Mouse (Mus musculus): ENCODE data around the gene Gatm. TPM values are rescaled to one million over a fixed set of nuclear protein-coding genes. Genes with fewer than 3 reads are reported as not detected.

The Gatm gene
- polyA plus RNA-seq, 1 experiment from 2014 or later, result 6.9 TPM

DNA sequence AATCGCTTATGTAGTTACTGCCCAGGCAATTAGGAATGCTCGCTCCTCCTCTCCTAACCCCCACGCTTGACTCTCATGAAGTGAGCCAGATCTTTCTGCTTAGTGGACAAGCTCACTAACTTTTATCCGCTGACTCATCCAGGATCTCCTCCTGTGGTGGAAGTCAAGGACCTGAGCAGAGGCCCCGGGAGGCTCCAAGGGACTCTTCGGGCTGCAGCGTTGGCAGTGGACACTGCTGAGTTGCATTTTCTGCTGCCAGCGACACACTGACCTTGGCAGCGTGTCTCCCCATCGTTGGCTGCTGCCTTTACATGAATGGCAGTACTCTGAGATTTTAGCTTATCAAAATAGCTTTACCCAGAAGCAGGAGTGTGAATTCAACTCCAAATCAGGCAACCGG lies 35.6 kb downstream of the Gatm start:
- Histone ChIP-seq H3K9me3 (ENCODE audit: low read depth, low read length) (no peaks in the 10 kb centered on the region), H3K4me1 (ENCODE audit: insufficient read depth) (peaks cover 6% of the 10 kb centered on the region; the same call in 1 of the 2 replicates), H3K4me3 (ENCODE audit: low read depth, low read length) (no peak overlapping the region), H3K36me3 (ENCODE audit: insufficient read depth) (no peaks in the 10 kb centered on the region), H3K27me3 (ENCODE audit: insufficient read depth, low read length) (no peaks in the 10 kb centered on the region), H3K9ac (no peak overlapping the region), H3K27ac (ENCODE audit: low read depth) (no peak overlapping the region), H3K4me2 (no peak overlapping the region)
- DNase-seq (peak; percentile 15), ATAC-seq (ENCODE audit: insufficient read depth) (0 out of 2 replicates have a peak, but pooled peaks have one; percentile 40)
- WGBS, result 55% methylated on average over 11 of the region's 11 CpGs
- TF ChIP-seq CTCF (IDR thresholded peaks at IDR 0.05; ENCODE audit: low read depth), result no peak

DNA sequence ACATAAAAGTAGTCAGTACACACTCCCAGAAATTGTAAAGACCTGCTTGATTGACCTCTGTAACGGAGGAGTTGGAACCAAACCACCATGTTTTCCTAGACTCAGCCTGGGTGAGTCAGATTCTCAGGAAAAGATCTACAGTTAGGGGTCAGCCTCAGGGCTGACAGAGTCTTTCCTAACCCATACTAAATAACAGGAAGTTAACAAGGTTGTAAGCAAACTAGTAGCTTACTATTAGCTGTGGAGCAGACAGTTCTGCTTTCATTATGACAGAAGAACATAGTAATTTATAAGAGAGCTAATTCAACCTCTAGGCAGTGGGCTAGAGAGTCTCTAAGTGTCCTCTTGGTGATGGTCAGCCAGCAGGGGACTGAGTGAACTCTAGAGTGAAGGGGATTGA lies 38.7 kb downstream of the Gatm start:
- Histone ChIP-seq H3K9me3 (ENCODE audit: low read depth, low read length) (no peaks in the 10 kb centered on the region), H3K4me1 (ENCODE audit: insufficient read depth) (peaks cover 6% of the 10 kb centered on the region; the same call in 1 of the 2 replicates), H3K9ac (no peak overlapping the region), H3K27ac (ENCODE audit: low read depth) (no peak overlapping the region), H3K27me3 (ENCODE audit: insufficient read depth, low read length) (no peaks in the 10 kb centered on the region), H3K4me3 (ENCODE audit: low read depth, low read length) (no peak overlapping the region), H3K36me3 (ENCODE audit: insufficient read depth) (no peaks in the 10 kb centered on the region), H3K4me2 (no peak overlapping the region)
- DNase-seq (no peak), ATAC-seq (ENCODE audit: insufficient read depth) (no peak)
- no peak for TF ChIP-seq CTCF (IDR thresholded peaks at IDR 0.05; ENCODE audit: low read depth)
- whole genome bisulfite sequencing, result 66% methylated on average over 1 of the region's 1 CpGs

DNA sequence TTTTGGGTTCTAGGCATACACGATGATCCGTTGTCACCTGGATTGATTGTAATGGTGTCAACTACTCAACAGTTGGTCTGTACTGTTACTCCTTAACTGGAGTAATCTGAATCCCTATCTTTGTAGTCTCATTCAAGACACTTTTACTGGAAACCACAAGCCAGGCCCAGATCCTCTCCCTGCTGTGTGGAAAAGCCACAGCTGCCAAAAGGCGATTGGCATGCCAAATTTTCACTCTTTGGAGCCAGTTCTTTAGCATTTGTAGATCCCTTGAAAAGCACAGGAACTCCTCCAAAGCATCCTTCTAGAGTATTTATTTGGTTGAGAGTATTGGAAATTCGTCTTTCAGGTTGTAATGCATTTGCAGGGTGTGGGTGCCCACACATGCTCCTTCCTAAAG lies 39.8 kb downstream of the Gatm start:
- Histone ChIP-seq H3K4me1 (ENCODE audit: insufficient read depth) (0 out of 2 replicates have a peak, but pooled peaks cover 1% of the 10 kb centered on the region), H3K9me3 (ENCODE audit: low read depth, low read length) (no peaks in the 10 kb centered on the region), H3K4me2 (no peak overlapping the region), H3K27ac (ENCODE audit: low read depth) (no peak overlapping the region), H3K36me3 (ENCODE audit: insufficient read depth) (no peaks in the 10 kb centered on the region), H3K27me3 (ENCODE audit: insufficient read depth, low read length) (no peaks in the 10 kb centered on the region), H3K9ac (no peak overlapping the region), H3K4me3 (ENCODE audit: low read depth, low read length) (no peak overlapping the region)
- DNase-seq (no peak), ATAC-seq (ENCODE audit: insufficient read depth) (no peak)
- TF ChIP-seq CTCF (IDR thresholded peaks at IDR 0.05; ENCODE audit: low read depth), result no peak
- WGBS, result 73% methylated on average over 4 of the region's 4 CpGs

DNA sequence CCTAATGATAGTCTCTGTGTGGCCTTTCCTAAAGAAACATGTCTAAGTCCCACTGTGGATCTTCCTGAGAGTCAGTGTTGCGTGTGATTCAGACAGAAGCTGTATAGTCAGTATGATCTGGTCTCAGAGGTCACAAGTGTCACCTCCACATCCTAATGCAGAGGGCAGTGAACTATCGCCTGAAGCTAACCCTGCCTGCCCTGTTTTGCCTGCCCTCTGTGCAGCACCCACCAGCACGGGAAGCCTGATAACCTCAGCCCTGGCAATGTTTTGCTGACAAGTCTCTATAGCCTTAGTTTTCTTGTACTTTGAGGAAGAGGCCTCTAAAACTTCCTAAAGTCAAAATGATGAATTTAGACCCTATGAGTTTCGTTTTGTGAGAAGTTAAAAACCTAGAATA lies 40.7 kb downstream of the Gatm start:
- WGBS, result 54% methylated on average over 4 of the region's 4 CpGs
- no peak overlapping the region for H3K9ac ChIP-seq
- H3K36me3 ChIP-seq (ENCODE audit: insufficient read depth), result no peaks in the 10 kb centered on the region
- no peak overlapping the region for H3K27ac ChIP-seq (ENCODE audit: low read depth)
- no peaks in the 10 kb centered on the region for H3K27me3 ChIP-seq (ENCODE audit: insufficient read depth, low read length)
- DNase-seq (no peak), ATAC-seq (ENCODE audit: insufficient read depth) (no peak)
- no peak overlapping the region for H3K4me3 ChIP-seq (ENCODE audit: low read depth, low read length)
- H3K4me2 ChIP-seq, result no peak overlapping the region
- no peaks in the 10 kb centered on the region for H3K9me3 ChIP-seq (ENCODE audit: low read depth, low read length)
- no peak for TF ChIP-seq CTCF (IDR thresholded peaks at IDR 0.05; ENCODE audit: low read depth)
- H3K4me1 ChIP-seq (ENCODE audit: insufficient read depth), result no peaks in the 10 kb centered on the region

DNA sequence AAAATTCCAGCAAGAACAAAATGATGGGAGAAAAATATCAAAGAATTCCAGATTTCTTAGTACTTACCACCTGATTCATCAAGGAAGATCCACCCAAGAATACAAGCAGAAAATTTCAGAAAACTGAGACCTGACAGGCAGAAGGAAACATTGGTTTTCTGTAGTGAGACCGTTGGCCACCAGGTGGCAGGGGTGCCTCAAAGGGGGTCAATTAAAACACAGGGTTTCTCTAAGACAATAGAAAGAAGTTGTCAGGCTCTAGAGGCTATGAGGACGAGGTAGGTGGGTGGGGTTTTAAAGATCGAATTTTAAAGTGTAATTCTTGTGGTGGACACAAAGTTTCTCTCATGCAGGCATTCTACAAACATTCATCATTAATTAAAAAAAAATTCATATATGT lies 41.7 kb downstream of the Gatm start:
- TF ChIP-seq CTCF (IDR thresholded peaks at IDR 0.05; ENCODE audit: low read depth), result peak; percentile 79
- Histone ChIP-seq H3K9ac (no peak overlapping the region), H3K27ac (ENCODE audit: low read depth) (no peak overlapping the region), H3K27me3 (ENCODE audit: insufficient read depth, low read length) (no peaks in the 10 kb centered on the region), H3K4me1 (ENCODE audit: insufficient read depth) (no peaks in the 10 kb centered on the region), H3K4me3 (ENCODE audit: low read depth, low read length) (no peak overlapping the region), H3K4me2 (no peak overlapping the region), H3K36me3 (ENCODE audit: insufficient read depth) (no peaks in the 10 kb centered on the region), H3K9me3 (ENCODE audit: low read depth, low read length) (no peaks in the 10 kb centered on the region)
- DNase-seq (peak; percentile 83), ATAC-seq (ENCODE audit: insufficient read depth) (no peak)
- 10% methylated on average over 3 of the region's 3 CpGs for WGBS

DNA sequence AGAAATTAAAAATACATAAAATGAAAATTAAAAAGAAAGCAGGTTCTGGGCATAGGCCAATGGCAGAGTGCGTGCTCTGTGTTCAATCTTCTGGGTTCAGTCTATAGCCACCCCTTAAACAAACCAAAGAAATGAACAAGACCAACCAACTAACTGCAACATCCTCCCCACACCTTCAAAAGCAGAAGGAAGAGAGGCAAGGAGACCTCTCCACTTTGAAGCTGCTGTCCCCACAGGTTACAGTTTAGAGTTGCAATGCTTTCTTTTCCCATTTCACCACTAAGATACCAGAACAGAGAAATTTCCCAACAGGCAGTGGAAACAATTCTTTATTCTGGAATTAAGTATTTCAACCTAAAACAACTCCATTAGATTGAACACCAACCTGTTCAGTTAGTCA lies 48.9 kb downstream of the Gatm start:
- no peaks in the 10 kb centered on the region for H3K36me3 ChIP-seq (ENCODE audit: insufficient read depth)
- no peak overlapping the region for H3K4me3 ChIP-seq (ENCODE audit: low read depth, low read length)
- TF ChIP-seq CTCF (IDR thresholded peaks at IDR 0.05; ENCODE audit: low read depth), result no peak
- no peaks in the 10 kb centered on the region for H3K9me3 ChIP-seq (ENCODE audit: low read depth, low read length)
- H3K27me3 ChIP-seq (ENCODE audit: insufficient read depth, low read length), result no peaks in the 10 kb centered on the region
- H3K4me1 ChIP-seq (ENCODE audit: insufficient read depth), result no peaks in the 10 kb centered on the region
- H3K9ac ChIP-seq, result no peak overlapping the region
- no peak overlapping the region for H3K4me2 ChIP-seq
- DNase-seq, result no peak
- H3K27ac ChIP-seq (ENCODE audit: low read depth), result no peak overlapping the region
- ATAC-seq (ENCODE audit: insufficient read depth), result no peak
- WGBS, result 93% methylated on average over 1 of the region's 1 CpGs

DNA sequence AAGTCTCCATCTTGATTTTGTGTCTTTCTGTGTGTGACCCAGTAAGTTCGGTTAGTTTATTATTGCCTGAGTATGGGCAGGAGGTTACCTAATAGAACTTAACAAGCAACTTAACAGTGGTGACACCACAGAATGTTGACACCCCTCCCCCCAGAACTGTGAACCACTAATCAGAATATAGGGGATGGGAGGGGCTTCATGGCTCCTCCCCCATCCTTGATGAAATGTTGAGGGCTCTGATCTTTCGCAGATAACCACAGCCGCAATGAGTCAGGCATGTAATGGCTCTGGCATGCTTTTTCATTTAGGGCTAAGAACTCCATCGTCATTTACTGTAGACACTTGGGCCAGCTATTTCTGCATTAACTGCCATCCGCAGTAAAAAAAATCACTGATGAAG lies 49.9 kb downstream of the Gatm start:
- 91% methylated on average over 5 of the region's 5 CpGs for WGBS
- no peak overlapping the region for H3K4me3 ChIP-seq (ENCODE audit: low read depth, low read length)
- H3K9ac ChIP-seq, result no peak overlapping the region
- H3K4me1 ChIP-seq (ENCODE audit: insufficient read depth), result no peaks in the 10 kb centered on the region
- no peak for TF ChIP-seq CTCF (IDR thresholded peaks at IDR 0.05; ENCODE audit: low read depth)
- no peak for DNase-seq
- H3K27ac ChIP-seq (ENCODE audit: low read depth), result no peak overlapping the region
- no peaks in the 10 kb centered on the region for H3K9me3 ChIP-seq (ENCODE audit: low read depth, low read length)
- ATAC-seq (ENCODE audit: insufficient read depth), result no peak
- no peak overlapping the region for H3K4me2 ChIP-seq
- H3K36me3 ChIP-seq (ENCODE audit: insufficient read depth), result no peaks in the 10 kb centered on the region
- H3K27me3 ChIP-seq (ENCODE audit: insufficient read depth, low read length), result no peaks in the 10 kb centered on the region

DNA sequence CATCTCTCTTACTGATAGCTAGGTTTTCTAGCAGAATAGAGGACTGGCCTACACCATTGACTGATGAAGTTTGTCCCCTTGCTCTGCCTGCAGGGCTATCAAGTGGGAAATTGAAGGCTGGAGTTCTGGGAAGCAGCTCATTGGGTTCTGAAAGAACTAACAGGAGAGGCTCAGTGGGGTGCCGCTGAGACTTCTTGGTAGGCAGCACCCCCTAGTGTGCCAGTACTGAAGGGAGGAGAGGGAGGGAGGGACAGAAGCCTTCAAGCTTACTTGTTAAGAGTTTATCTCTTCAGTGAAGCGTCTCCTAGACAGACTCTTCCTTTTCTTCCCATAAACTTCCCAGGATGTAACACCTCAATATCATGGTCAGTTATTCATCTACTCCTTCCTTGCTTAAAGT lies 52.8 kb downstream of the Gatm start:
- no peak overlapping the region for H3K4me2 ChIP-seq
- WGBS, result 15% methylated on average over 2 of the region's 2 CpGs

More for the DNA sequence above, 52.8 kb downstream of the Gatm start:
- TF ChIP-seq CTCF (IDR thresholded peaks at IDR 0.05; ENCODE audit: low read depth), result peak; percentile 60
- H3K27me3 ChIP-seq (ENCODE audit: insufficient read depth, low read length), result no peaks in the 10 kb centered on the region
- H3K27ac ChIP-seq (ENCODE audit: low read depth), result no peak overlapping the region
- H3K9me3 ChIP-seq (ENCODE audit: low read depth, low read length), result no peaks in the 10 kb centered on the region
- no peak overlapping the region for H3K9ac ChIP-seq
- DNase-seq (peak; percentile 64), ATAC-seq (ENCODE audit: insufficient read depth) (no peak)
- H3K4me1 ChIP-seq (ENCODE audit: insufficient read depth), result no peaks in the 10 kb centered on the region
- no peaks in the 10 kb centered on the region for H3K36me3 ChIP-seq (ENCODE audit: insufficient read depth)
- H3K4me3 ChIP-seq (ENCODE audit: low read depth, low read length), result no peak overlapping the region

MicroRNA genes within 50 kb of the gene (microRNA counts, 519-probe panel; counts per million panel counts)
- microRNA mmu-miR-147, result 30.5 counts per million

Small RNAs within 50 kb of the gene (microRNA-seq; reads per million reads assigned to microRNA genes)
- 6.4 reads per million, percentile 21 among the genes with 10 or more reads in this experiment for gene Mir147 (ENCODE audit: borderline number of aligned reads)

Other genes with a start within 250 kb of the Gatm start
- 3.7 and 5.1 TPM in 2 replicates for gene Shf, start 242.1 kb downstream of the Gatm start, polyA plus RNA-seq (2014; fragmentation: Nextera tagmentation; extraction: Ambion mirVana)
- 0.12 and 0.26 TPM in 2 replicates for gene Slc28a2, start 184.8 kb downstream of the Gatm start, polyA plus RNA-seq (2014; fragmentation: Nextera tagmentation; extraction: Ambion mirVana)
- not detected in 2 replicates for gene Gm14085, start 126.4 kb downstream of the Gatm start, polyA plus RNA-seq (2014; fragmentation: Nextera tagmentation; extraction: Ambion mirVana)
- not detected in 2 replicates for gene AA467197, start 25.7 kb upstream of the Gatm start, polyA plus RNA-seq (2014; fragmentation: Nextera tagmentation; extraction: Ambion mirVana)
- 11.1 and 12.9 TPM in 2 replicates for gene Slc30a4, start 91.4 kb upstream of the Gatm start, polyA plus RNA-seq (2014; fragmentation: Nextera tagmentation; extraction: Ambion mirVana)
- gene Bloc1s6, start 127.2 kb upstream of the Gatm start, polyA plus RNA-seq (2014; fragmentation: Nextera tagmentation; extraction: Ambion mirVana), result 40.6 and 43.3 TPM in 2 replicates
- 5.6 and 6.3 TPM in 2 replicates for gene Sqor, start 153.9 kb upstream of the Gatm start, polyA plus RNA-seq (2014; fragmentation: Nextera tagmentation; extraction: Ambion mirVana)

Measured in lung, embryonic 14.5 days (tissue).